Mouse (Mus musculus) gastrocnemius, adult 8-10 months (tissue): ENCODE measurements around the gene Myocd. TPM values are rescaled to one million over a fixed set of nuclear protein-coding genes. Genes with fewer than 3 reads are reported as not detected.
A peak's percentile ranks its signal among the peaks of the same experiment; 100 is the strongest.

Experiments
- DNase-seq, 2 experiments: peaks; one replicate each; pipeline ENCODE4 v3.0.0; 2022; ENCODE audit warnings: low spot score in 2 of 2
- total RNA-seq, 4 experiments: library from RNA; stranded (reverse); gene quantifications; 2 replicates each; pipeline ENCODE4 v1.2.4; 2022

Myocd gene
- total RNA-seq, 4 experiments from 2014 or later: 0.39 to 1.2 (median 0.92) TPM

GRCm38 (mm10) chr11:65214954-65215629, 54.7 kb downstream of the Myocd start:
- DNase-seq: no peak

GRCm38 (mm10) chr11:65213806-65214205, 56.0 kb downstream of the Myocd start:
- no peak for DNase-seq

DNA sequence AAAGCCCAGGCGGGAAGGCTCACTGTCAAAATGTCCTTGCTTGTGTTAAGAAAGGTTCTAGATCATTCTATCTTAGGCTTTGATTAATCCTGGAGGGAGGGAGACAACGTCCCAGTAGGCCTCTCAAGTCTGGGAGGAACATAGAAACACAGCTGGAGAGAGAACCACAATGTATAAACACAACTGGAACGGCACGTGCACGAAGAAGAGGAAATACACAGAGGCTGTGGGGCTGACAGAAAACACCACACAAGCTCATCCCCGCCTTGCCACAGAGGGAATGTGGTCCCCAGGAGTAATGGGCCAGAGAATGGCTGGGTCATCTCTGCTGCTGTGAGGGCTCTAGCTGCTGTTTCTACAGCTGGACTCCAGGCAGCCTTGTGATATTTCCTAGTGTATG, 58.1 kb downstream of the Myocd start:
- DNase-seq: no peak

GRCm38 (mm10) chr11:65209441-65209840, 60.3 kb downstream of the Myocd start:
- no peak for DNase-seq

DNA sequence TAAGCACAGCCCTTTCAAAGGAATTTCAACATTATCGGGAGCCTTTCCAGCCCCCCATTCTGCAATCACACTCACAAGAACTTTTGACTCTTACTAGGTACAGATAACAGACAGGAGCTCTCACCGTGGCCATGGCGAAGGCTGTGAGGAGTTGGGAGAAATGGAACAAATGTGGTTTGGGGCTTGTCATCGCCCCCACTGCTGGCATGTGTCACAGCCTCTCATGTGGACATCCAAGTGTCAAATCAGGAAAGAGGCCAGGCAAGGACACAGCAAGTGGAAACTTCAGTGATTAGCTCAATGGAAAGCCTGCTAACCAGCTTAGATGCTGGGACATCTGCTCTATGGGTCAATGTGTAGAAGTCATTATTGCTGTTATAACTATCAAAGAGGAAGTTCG, 64.5 kb downstream of the Myocd start:
- DNase-seq: no peak

- DNase-seq: no peak
Observed at GRCm38 (mm10) chr11:65204651-65205050, 65.1 kb downstream of the Myocd start.

DNA sequence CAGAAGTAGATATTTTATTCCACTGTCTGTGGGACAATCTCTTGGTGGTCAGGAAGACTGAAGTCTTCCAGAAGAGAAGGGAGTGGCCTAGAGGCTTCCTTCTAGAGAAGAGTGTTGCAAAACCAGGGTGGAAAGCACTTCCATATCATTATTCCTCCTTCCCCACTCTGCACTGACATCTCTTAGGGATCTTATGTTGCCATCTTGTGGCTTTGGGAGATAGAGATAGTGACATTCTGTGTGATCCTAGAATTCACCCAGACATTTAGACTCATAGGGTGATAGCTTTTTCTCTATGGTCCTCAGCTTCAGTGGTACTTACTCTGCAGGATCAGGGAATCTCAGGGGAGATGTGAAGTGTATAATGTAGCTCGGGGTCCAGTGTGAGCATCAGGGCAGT, 66.8 kb downstream of the Myocd start:
- no peak for DNase-seq

DNA sequence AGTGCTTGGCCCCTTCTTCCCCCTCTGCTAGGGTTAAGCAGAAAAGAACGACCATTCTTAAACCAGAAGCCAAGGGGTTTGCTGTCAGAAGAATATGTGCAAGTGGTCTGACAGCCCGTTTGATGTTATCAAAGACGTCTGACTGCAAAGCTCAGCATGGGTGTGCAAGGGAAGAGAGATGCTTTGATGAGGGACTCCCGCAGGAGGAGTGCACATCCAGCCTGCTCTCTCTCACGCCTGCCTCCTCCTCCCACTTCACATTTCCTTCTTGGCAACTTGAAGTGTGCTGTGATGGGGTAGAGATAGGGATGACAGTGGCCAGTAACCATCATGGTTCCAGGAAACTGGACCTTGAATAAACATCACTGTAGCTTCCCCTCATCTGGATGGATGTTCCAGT, 67.6 kb downstream of the Myocd start:
- no peak for DNase-seq

DNA sequence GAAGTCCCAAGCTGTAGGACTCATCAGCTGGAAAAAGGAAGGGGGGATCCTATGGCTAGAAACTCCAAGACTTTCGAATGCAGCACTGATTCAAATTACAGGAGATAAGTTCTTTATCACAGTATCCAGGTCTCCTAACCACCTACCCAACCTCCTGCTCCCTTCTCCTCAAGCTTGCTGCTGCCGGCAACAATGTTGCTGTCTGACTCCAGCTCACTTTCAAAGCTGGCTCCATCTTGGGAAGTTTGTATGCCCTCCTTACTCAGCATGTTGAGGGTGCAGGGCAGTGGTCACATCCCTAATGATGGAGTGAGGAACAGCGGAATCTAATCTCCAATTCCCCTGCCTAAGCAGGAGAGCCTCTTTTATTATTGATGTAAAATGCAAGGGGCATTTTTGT, 71.8 kb downstream of the Myocd start:
- no peak for DNase-seq

GRCm38 (mm10) chr11:65197280-65197679, 72.5 kb downstream of the Myocd start:
- peak; percentile 13 to 20 for DNase-seq

DNA sequence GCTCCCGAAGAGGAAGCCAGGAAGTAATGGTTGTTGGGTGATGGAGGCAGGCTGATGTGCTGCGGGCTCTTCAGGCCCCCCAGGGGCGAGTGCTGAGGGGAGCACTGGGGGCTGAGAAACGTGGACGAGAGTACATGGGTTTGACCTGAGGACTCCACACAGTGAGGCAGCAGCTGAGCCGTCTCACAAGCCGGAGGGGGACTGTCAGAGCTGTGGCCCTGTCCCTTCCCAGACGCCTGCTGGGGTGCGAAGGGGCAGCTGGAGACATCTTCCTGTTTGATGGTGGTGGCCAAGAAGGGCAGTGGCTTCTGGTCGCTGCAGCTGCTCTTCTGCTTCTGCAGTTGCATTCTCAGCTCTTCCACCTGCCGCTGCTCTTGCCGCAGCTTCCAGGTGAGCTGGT, 82.8 kb downstream of the Myocd start:
- DNase-seq: no peak

DNA sequence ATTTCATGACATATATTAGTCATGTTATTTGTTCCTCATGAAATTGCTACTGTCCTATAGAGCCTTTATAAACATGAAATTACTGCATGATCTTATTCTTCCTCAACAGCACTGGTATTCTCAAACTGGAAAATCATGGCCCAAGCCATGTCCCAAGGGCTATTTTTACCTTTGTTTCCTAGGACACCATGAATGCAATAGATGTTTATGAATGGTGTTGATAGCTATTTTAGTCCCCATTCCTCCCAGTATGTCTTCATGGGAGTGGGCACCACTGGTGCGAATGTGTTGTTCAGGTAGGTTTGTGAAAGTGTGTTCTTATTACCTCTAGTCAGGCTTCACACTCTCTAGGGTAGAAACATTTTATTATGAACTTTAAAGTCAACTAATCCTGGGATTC, 84.7 kb downstream of the Myocd start:
- no peak for DNase-seq

DNA sequence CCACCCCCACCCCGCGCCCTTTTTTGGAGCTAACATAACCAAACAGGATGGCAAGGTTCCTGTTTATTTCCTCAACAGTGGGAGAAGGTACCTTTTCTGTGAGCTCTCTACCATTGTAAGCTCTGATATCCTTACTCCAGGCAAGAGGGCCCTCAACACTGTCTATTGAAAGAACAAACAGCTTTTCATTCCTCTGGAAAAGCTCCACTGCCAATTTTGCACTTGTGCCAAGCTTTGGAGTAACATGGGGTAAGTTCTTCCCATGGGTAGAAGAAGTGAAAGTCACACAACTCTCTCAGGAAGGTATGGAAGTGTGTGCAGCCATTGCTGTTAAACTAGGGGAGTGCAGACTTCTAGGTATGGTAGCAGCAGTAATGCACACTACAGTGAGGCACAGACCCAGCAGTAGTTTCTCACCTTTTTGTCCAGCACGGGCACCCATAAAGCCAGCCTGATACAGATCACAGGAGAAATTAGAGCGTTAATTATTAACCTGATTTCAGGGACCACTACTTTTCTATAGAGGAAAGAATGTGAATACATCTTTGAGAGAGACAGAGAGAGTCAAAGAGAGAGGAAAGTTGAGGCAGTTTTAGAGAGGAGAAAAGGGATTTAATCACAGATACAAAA, 99.6 kb downstream of the Myocd start:
- no peak for DNase-seq

GRCm38 (mm10) chr11:65162767-65163120, 107.0 kb downstream of the Myocd start, which contains the start of gene Arhgap44:
Gene Arhgap44, minus strand, starts transcription at chr11:65162961.
- DNase-seq: peak; percentile 18 to 38

GRCm38 (mm10) chr11:65161881-65162766, 107.7 kb downstream of the Myocd start:
- no peak for DNase-seq

DNA sequence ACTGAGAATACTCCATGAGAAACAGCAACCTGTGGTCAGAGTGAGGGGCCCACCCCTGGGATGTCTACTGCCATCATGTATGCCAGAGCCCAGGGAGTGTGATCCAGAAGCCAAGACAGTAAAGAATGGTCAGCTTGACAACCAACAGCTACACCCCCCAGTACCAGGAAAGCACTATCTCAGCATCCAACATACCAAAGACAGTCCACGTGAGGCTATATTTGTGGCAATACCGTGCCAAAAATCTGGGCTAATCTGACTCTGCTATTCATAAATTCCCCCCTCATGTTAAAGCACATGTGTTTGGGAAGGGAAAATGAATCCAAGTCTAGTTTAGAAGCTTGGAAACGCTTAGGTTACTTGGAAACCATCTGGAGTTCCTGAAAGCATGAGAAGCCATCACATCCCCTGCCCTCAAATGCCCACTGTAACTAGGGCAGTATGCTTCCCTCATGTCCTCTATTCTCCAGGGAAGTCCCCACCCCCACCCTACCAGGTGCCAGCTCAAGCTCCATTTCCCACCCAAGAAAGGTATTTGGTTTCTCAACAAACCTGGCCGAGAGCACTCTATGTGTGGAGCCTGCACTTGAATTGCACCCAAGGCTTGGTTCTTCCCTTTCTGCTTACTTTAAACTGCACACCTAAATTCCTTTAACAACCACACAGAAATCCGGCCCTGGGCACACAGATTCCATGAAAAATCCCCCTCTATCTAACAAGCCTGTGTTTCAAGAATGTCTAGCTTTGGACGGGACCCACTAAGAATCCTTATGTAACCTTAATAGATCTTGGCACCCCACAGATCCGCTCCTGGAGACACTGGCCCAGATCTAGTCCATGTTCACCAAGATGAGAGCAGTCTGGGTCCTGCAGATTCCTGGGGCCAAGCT, 108.6 kb downstream of the Myocd start:
- DNase-seq: no peak

DNA sequence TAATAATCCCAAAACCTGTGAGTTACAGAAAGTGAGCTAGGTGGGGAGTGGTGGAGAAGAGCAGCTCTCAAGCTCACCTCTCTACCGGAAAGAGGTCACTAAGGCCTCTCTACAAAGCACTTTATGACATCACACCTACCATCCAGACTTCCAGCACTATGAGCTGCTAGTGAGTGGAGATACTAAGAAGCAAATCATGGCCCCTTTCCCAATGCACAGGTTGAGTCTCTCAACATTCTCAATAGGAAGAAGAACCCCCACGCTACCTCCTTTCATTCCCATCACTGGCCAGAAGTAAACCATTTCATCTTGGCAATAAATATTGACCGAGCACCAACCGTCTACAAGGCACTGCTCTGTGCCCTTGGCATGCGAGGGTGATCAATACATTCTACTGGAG, 110.0 kb downstream of the Myocd start, which contains the start of gene 1700086D15Rik:
TSS of gene 1700086D15Rik (minus strand) at position 101 of the 400 bp plus-strand sequence.
- no peak for DNase-seq

DNA sequence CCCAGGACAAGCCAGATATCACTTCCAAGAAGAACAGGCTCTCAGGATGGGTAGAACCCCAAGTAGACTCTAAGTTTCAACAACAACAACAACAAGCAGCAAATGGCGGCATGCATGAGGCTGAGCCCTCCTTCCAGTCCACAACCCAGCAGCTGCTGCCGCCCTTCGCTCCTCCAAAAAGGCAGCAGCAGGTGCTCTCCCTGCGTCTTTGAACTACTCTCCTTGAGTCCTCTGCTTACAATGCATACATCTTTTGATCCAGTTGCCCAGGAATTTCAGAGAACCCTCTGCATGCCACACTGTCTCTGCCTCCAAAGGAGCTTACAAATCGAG, 111.2 kb downstream of the Myocd start:
- DNase-seq: no peak

- DNase-seq: no peak
Observed at GRCm38 (mm10) chr11:65157966-65158657, 111.7 kb downstream of the Myocd start.

DNA sequence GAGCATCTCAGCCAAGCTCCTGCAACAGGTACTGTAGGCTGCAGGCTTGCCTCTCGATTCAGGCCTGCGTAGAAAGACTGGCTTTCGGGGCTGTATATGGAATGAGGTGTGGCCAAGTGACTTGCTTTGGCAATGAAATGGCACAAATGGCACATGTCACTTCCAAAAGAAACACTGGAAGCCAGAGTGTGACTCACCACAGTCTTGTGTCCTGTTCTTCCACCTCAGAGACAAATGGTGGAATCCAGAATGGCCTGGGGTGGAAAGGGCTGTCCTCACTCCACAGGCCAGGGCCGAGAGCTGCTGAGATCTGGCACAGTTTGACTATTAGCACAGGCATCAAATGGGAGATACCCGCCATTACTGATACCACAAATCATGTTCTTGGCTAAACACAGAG, 116.8 kb downstream of the Myocd start:
- DNase-seq: no peak

GRCm38 (mm10) chr11:65148441-65148840, 121.3 kb downstream of the Myocd start:
- DNase-seq: no peak
